Mouse (Mus musculus) cerebellum, postnatal 14 days (tissue): Measurements from ENCODE around the gene Gm10721.
"Not testable (repeated sequence)": the region's sequence is repeated elsewhere in the genome, so short reads cannot be mapped to it uniquely, and the experiment has no call there.

ENCODE experiments used
- DNase-seq, 2 experiments: peaks; one replicate each; pipeline ENCODE4 v3.0.0; 2021; ENCODE audit warnings: mixed read lengths in 2 of 2

The Gm10721 gene

DNA sequence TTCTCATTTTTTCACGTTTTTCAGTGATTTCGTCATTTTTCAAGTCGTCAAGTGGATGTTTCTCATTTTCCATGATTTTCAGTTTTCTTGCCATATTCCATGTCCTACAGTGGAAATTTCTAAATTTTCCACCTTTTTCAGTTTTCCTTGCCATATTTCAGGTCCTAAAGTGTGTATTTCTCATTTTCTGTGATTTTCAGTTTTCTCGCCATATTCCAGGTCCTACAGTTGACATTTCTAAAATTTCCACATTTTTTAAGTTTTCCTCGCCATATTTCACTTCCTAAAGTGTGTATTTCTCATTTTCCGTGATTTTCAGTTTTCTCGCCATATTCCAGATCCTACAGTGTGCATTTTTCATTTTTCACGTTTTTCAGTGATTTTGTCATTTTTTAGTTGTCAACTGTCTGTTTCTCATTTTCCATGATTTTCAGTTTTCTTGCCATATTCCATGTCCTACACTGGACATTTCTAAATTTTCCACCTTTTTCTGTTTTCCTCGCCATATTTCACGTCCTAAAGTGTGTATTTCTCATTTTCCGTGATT, at the start of gene Gm10721:
Gm10721 (plus strand) TSS at position 408 of the 547 bp plus-strand sequence.
- DNase-seq: not testable (repeated sequence)

DNA sequence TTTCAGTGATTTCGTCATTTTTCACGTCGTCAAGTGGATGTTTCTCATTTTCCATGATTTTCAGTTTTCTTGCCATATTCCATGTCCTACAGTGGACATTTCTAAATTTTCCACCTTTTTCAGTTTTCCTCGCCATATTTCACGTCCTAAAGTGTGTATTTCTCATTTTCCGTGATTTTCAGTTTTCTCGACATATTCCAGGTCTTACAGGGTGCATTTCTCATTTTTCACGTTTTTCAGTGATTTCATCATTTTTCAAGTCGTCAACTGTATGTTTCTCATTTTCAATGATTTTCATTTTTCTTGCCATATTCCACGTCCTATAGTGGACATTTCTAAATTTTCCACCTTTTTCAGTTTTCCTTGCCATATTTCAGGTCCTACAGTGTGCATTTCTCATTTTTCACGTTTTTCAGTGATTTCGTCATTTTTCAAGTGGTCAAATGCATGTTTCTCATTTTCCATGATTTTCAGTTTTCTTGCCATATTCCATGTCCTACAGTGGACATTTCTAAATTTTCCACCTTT, 12.4 kb upstream of the Gm10721 start, which contains the start of gene Gm10722:
Gm10722 (plus strand) TSS at position 478 of the 528 bp plus-strand sequence.
- DNase-seq: not testable (repeated sequence)

DNA sequence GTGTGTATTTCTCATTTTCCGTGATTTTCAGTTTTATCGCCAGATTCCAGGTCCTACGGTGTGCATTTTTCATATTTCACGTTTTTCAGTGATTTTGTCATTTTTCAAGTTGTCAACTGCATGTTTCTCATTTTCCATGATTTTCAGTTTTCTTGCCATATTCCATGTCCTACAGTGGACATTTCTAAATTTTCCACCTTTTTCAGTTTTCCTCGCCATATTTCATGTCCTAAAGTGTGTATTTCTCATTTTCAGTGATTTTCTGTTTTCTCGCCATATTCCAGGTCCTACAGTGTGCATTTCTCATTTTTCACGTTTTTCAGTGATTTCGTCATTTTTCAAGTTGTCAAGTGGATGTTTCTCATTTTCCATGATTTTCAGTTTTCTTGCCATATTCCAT, 11.9 kb upstream of the Gm10721 start:
- DNase-seq: not testable (repeated sequence)

DNA sequence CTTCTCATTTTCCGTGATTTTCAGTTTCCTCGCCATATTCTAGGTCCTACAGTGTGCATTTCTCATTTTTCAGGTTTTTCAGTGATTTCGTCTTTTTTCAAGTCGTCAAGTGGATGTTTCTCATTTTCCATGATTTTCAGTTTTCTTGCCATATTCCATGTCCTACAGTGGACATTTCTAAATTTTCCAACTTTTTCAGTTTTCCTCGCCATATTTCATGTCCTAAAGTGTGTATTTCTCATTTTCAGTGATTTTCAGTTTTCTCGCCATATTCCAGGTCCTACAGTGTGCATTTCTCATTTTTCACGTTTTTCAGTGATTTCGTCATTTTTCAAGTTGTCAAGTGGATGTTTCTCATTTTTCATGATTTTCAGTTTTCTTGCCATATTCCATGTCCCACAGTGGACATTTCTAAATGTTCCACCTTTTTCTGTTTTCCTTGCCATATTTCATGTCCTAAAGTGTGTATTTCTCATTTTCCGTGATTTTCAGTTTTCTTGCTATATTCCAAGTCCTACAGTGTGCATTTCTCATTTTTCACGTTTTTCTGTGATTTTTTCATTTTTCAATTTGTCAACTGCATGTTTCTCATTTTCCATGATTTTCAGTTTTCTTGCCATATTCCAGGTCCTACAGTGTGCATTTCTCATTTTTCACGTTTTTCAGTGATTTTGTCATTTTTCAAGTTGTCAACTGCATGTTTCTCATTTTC, 10.8 kb upstream of the Gm10721 start:
- peak; percentile 85 to 99 for DNase-seq

DNA sequence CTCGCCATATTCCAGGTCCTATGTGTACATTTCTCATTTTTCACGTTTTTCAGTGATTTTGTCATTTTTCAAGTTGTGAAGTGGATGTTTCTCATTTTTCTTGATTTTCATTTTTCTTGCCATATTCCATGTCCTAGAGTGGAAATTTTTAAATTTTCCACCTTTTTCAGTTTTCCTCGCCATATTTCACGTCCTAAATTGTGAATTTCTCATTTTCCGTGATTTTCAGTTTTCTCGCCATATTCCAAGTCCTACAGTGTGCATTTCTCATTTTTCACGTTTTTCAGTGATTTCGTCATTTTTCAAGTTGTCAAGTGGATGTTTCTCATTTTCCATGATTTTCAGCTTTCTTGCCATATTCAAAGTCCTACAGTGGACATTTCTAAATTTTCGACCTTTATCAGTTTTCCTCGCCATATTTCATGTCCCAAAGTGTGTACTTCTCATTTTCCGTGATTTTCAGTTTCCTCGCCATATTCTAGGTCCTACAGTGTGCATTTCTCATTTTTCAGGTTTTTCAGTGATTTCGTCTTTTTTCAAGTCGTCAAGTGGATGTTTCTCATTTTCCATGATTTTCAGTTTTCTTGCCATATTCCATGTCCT, 10.0 kb upstream of the Gm10721 start, which contains the start of gene Gm11168:
Gm11168 (plus strand) TSS at position 553 of the 603 bp plus-strand sequence.
- peak in 1 of 2 experiments; percentile 3 for DNase-seq

DNA sequence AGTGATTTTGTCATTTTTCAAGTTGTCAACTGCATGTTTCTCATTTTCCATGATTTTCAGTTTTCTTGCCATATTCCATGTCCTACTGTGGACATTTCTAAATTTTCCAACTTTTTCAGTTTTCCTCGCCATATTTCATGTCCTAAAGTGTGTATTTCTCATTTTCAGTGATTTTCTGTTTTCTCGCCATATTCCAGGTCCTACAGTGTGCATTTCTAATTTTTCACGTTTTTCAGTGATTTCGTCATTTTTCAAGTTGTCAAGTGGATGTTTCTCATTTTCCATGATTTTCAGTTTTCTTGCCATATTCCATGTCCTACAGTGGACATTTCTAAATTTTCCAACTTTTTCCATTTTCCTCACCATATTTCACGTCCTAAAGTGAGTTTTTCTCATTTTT, 6.8 kb upstream of the Gm10721 start:
- DNase-seq: not testable (repeated sequence)

DNA sequence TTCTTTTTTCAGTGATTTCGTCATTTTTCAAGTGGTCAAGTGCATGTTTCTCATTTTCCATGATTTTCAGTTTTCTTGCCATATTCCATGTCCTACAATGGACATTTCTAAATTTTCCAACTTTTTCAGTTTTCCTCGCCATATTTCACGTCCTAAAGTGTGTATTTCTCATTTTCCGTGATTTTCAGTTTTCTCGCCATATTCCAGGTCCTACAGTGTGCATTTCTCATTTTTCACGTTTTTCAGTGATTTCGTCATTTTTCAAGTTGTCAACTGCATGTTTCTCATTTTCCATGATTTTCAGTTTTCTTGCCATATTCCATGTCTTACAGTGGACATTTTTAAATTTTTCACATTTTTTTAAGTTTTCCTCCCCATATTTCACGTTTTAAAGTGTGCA, 6.3 kb upstream of the Gm10721 start:
- DNase-seq: not testable (repeated sequence)

DNA sequence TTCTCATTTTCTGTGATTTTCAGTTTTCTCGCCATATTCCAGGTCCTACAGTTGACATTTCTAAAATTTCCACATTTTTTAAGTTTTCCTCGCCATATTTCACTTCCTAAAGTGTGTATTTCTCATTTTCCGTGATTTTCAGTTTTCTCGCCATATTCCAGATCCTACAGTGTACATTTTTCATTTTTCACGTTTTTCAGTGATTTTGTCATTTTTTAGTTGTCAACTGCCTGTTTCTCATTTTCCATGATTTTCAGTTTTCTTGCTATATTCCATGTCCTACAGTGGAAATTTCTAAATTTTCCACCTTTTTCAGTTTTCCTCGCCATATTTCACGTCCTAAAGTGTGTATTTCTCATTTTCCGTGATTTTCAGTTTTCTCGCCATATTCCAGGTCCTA, 5.7 kb upstream of the Gm10721 start:
- DNase-seq: peak in 1 of 2 experiments; percentile 4

DNA sequence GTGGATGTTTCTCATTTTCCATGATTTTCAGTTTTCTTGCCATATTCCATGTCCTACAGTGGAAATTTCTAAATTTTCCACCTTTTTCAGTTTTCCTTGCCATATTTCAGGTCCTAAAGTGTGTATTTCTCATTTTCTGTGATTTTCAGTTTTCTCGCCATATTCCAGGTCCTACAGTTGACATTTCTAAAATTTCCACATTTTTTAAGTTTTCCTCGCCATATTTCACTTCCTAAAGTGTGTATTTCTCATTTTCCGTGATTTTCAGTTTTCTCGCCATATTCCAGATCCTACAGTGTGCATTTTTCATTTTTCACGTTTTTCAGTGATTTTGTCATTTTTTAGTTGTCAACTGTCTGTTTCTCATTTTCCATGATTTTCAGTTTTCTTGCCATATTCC, 3.6 kb upstream of the Gm10721 start:
- DNase-seq: not testable (repeated sequence)

DNA sequence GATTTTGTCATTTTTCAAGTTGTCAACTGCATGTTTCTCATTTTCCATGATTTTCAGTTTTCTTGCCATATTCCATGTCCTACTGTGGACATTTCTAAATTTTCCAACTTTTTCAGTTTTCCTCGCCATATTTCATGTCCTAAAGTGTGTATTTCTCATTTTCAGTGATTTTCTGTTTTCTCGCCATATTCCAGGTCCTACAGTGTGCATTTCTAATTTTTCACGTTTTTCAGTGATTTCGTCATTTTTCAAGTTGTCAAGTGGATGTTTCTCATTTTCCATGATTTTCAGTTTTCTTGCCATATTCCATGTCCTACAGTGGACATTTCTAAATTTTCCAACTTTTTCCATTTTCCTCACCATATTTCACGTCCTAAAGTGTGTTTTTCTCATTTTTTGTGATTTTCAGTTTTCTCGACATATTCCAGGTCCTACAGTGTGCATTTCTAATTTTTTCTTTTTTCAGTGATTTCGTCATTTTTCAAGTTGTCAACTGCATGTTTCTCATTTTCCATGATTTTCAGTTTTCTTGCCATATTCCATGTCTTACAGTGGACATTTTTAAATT, 802 bp upstream of the Gm10721 start:
- not testable (repeated sequence) for DNase-seq

DNA sequence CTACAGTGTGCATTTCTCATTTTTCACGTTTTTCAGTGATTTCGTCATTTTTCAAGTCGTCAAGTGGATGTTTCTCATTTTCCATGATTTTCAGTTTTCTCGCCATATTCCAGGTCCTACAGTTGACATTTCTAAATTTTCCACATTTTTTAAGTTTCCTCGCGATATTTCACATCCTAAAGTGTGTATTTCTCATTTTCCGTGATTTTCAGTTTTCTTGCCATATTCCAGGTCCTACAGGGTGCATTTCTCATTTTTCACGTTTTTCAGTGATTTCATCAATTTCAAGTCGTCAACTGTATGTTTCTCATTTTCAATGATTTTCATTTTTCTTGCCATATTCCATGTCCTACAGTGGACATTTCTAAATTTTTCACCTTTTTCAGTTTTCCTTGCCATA, 2.4 kb downstream of the Gm10721 start, which contains the start of gene Gm10720:
Gm10720 (plus strand) TSS at position 301 of the 400 bp plus-strand sequence.
- not testable (repeated sequence) for DNase-seq

DNA sequence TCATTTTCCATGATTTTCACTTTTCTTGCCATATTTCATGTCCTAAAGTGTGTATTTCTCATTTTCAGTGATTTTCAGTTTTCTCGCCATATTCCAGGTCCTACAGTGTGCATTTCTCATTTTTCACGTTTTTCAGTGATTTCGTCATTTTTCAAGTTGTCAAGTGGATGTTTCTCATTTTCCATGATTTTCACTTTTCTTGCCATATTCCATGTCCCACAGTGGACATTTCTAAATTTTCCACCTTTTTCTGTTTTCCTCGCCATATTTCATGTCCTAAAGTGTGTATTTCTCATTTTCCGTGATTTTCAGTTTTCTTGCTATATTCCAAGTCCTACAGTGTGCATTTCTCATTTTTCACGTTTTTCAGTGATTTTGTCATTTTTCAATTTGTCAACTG, 3.0 kb downstream of the Gm10721 start:
- peak in 1 of 2 experiments; percentile 2 for DNase-seq

DNA sequence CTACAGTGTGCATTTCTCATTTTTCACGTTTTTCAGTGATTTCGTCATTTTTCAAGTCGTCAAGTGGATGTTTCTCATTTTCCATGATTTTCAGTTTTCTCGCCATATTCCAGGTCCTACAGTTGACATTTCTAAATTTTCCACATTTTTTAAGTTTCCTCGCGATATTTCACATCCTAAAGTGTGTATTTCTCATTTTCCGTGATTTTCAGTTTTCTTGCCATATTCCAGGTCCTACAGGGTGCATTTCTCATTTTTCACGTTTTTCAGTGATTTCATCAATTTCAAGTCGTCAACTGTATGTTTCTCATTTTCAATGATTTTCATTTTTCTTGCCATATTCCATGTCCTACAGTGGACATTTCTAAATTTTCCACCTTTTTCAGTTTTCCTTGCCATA, 4.2 kb downstream of the Gm10721 start, which contains the start of gene Gm10719:
Gm10719 (plus strand) TSS at position 301 of the 400 bp plus-strand sequence.
- not testable (repeated sequence) for DNase-seq

DNA sequence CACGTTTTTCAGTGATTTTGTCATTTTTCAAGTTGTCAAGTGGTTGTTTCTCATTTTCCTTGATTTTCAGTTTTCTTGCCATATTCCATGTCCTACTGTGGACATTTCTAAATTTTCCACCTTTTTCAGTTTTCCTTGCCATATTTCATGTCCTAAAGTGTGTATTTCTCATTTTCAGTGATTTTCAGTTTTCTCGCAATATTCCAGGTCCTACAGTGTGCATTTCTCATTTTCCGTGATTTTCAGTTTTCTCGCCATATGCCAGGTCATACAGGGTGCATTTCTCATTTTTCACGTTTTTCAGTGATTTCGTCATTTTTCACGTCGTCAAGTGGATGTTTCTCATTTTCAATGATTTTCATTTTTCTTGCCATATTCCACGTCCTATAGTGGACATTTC, 6.0 kb downstream of the Gm10721 start:
- DNase-seq: peak; percentile 79 to 93

DNA sequence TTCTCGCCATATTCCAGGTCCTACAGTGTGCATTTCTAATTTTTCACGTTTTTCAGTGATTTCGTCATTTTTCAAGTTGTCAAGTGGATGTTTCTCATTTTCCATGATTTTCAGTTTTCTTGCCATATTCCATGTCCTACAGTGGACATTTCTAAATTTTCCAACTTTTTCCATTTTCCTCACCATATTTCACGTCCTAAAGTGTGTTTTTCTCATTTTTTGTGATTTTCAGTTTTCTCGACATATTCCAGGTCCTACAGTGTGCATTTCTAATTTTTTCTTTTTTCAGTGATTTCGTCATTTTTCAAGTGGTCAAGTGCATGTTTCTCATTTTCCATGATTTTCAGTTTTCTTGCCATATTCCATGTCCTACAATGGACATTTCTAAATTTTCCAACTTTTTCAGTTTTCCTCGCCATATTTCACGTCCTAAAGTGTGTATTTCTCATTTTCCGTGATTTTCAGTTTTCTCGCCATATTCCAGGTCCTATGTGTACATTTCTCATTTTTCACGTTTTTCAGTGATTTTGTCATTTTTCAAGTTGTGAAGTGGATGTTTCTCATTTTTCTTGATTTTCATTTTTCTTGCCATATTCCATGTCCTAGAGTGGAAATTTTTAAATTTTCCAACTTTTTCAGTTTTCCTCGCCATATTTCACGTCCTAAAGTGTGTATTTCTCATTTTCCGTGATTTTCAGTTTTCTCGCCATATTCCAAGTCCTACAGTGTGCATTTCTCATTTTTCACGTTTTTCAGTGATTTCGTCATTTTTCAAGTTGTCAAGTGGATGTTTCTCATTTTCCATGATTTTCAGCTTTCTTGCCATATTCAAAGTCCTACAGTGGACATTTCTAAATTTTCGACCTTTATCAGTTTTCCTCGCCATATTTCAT, 7.1 kb downstream of the Gm10721 start:
- peak; percentile 46 to 79 for DNase-seq

DNA sequence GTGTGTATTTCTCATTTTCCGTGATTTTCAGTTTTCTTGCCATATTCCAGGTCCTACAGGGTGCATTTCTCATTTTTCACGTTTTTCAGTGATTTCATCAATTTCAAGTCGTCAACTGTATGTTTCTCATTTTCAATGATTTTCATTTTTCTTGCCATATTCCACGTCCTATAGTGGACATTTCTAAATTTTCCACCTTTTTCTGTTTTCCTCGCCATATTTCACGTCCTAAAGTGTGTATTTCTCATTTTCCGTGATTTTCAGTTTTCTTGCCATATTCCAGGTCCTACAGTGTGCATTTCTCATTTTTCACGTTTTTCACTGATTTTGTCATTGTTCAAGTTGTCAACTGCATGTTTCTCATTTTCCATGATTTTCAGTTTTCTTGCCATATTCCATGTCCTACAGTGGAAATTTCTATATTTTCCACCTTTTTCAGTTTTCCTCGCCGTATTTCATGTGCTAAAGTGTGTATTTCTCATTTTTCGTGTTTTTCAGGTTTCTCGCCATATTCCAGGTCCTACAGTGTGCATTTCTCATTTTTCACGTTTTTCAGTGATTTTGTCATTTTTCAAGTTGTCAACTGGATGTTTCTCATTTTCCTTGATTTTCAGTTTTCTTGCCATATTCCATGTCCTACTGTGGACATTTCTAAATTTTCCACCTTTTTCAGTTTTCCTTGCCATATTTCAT, 9.5 kb downstream of the Gm10721 start:
- DNase-seq: not testable (repeated sequence)

DNA sequence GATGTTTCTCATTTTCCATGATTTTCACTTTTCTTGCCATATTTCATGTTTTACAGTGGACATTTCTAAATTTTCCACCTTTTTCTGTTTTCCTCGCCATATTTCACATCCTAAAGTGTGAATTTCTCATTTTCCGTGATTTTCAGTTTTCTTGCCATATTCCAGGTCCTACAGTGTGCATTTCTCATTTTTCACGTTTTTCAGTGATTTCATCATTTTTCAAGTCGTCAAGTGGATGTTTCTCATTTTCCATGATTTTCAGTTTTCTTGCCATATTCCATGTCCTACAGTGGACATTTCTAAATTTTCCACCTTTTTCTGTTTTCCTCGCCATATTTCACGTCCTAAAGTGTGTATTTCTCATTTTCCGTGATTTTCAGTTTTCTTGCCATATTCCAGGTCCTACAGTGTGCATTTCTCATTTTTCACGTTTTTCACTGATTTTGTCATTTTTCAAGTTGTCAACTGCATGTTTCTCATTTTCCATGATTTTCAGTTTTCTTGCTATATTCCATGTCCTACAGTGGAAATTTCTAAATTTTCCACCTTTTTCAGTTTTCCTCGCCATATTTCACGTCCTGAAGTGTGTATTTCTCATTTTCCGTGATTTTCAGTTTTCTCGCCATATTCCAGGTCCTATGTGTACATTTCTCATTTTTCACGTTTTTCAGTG, 10.5 kb downstream of the Gm10721 start, which contains the start of gene Gm10718:
Gm10718 (plus strand) TSS at position 236 of the 673 bp plus-strand sequence.
- peak in 1 of 2 experiments; percentile 3 for DNase-seq

DNA sequence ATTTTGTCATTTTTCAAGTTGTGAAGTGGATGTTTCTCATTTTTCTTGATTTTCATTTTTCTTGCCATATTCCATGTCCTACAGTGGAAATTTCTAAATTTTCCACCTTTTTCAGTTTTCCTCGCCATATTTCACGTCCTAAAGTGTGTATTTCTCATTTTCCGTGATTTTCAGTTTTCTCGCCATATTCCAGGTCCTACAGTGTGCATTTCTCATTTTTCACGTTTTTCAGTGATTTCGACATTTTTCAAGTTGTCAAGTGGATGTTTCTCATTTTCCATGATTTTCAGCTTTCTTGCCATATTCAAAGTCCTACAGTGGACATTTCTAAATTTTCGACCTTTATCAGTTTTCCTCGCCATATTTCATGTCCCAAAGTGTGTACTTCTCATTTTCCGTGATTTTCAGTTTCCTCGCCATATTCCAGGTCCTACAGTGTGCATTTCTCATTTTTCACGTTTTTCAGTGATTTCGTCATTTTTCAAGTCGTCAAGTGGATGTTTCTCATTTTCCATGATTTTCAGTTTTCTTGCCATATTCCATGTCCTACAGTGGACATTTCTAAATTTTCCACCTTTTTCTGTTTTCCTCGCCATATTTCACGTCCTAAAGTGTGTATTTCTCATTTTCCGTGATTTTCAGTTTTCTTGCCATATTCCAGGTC, 11.2 kb downstream of the Gm10721 start:
- not testable (repeated sequence) for DNase-seq

DNA sequence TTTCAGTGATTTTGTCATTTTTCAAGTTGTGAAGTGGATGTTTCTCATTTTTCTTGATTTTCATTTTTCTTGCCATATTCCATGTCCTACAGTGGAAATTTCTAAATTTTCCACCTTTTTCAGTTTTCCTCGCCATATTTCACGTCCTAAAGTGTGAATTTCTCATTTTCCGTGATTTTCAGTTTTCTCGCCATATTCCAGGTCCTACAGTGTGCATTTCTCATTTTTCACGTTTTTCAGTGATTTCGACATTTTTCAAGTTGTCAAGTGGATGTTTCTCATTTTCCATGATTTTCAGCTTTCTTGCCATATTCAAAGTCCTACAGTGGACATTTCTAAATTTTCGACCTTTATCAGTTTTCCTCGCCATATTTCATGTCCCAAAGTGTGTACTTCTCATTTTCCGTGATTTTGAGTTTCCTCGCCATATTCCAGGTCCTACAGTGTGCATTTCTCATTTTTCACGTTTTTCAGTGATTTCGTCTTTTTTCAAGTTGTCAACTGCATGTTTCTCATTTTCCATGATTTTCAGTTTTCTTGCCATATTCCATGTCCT, 12.1 kb downstream of the Gm10721 start, which contains the start of gene Gm10717:
Gm10717 (plus strand) TSS at position 506 of the 556 bp plus-strand sequence.
- DNase-seq: not testable (repeated sequence)
